In the genomic region with DNA sequence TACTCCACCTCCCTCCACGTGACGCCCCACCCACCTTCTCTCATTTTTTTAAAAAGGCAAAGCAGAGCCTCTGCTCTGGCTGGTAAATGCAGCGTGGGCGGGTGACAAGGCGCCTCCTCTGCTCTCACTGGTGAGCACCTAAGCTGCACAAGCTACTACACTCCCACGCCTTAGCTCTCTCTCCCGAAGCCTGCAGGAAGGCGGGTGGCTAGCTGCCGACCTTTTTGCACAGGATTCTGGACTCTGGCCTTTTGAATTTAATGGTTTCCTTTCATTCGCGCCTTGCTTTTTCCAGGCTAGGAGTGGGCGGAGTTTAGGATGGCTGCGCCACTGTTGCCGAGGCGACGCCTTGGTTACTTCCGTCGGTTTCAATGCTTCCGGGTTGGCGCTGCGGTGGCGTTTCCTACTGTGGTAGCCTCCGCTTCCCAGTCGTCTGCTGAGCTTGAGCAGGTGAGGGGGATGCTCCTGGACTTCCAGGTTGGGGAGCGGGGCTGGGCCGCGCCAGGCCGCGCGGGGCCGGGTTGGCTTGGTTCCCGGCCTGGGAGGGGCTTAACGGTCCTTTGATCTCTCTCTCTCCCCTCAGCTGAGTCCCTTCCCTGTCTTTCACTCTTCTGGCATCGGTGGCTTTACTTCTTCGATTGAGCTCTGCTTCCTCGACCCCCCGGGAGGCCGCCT, we compare ENCODE assay signal across 8 mouse cellular contexts. TPM values are rescaled to one million over a fixed set of nuclear protein-coding genes. Genes with fewer than 3 reads are reported as not detected.
A peak's percentile ranks its signal among the peaks of the same experiment; 100 is the strongest.
DNase-seq lines count a peak whose midpoint lies in the region; ATAC-seq and TF ChIP-seq lines count a peak whose summit lies in the region.

TSS of gene Slc25a14 (plus strand) at position 35 of the 675 bp plus-strand sequence.

- peak; percentile 99 for ATAC-seq in forebrain, embryonic 14.5 days
- peak; percentile 81 for ATAC-seq in neutrophil, adult 5-6 weeks (ENCODE audit: extremely low read depth, insufficient number of reproducible peaks, low FRiP score, poor library complexity, severe bottlenecking)

- no peaks in the 10 kb centered on the region for H3K27me3 ChIP-seq in ES-Bruce4 (ENCODE audit: control insufficient read depth, insufficient read depth, low read length, poor library complexity, severe bottlenecking)
- no peaks in the 10 kb centered on the region for H3K27me3 ChIP-seq in forebrain, embryonic 14.5 days (replicated peaks; ENCODE audit: control insufficient read depth, insufficient read depth, low read length)

- H3K9me3 ChIP-seq in ES-Bruce4 (replicated peaks; ENCODE audit: control insufficient read depth, insufficient read depth, low read length, poor library complexity, severe bottlenecking): no peaks in the 10 kb centered on the region
- no peaks in the 10 kb centered on the region for H3K9me3 ChIP-seq in forebrain, embryonic 14.5 days (replicated peaks; ENCODE audit: control insufficient read depth, low read length)

- TF ChIP-seq CTCF in ES-Bruce4 (IDR thresholded peaks at IDR 0.05; ENCODE audit: low read depth, low read length): no peak
- TF ChIP-seq CTCF in lung, adult 2 months (IDR thresholded peaks at IDR 0.05; ENCODE audit: insufficient read depth, low read length): no peak

- H3K27ac ChIP-seq in ES-Bruce4 (ENCODE audit: insufficient read depth, low read length): peak within 1 kb of the TSS; percentile 50; the same call in 1 of the 2 replicates
- H3K27ac ChIP-seq in forebrain, embryonic 14.5 days (ENCODE audit: low read depth, low read length): peak within 1 kb of the TSS; percentile 83

- no peak for TF ChIP-seq POLR2A in ES-Bruce4 (IDR thresholded peaks at IDR 0.05; ENCODE audit: insufficient read depth, low read length)
- TF ChIP-seq POLR2A in lung, adult 2 months (IDR thresholded peaks at IDR 0.05; ENCODE audit: borderline replicate concordance, extremely low read depth, low read depth, low read length): peak; percentile 67; the same call in 1 of the 2 replicates

- H3K4me1 ChIP-seq in ES-Bruce4 (ENCODE audit: control insufficient read depth, insufficient read depth, low read length): no peaks in the 10 kb centered on the region
- H3K4me1 ChIP-seq in forebrain, embryonic 14.5 days (ENCODE audit: control insufficient read depth, insufficient read depth, low read length): no peaks in the 10 kb centered on the region
- H3K4me1 ChIP-seq in lung, adult 2 months (ENCODE audit: control insufficient read depth, insufficient read depth, low read length): no peaks in the 10 kb centered on the region; the same call in 1 of the 2 replicates

- WGBS in forebrain, embryonic 14.5 days: 24% methylated on average over 38 of the region's 38 CpGs
- 27% methylated on average over 38 of the region's 38 CpGs for WGBS in lung, adult 2 months

- peak within 1 kb of the TSS; percentile 82 for H3K4me3 ChIP-seq in ES-Bruce4 (ENCODE audit: low read depth, low read length)
- peak within 1 kb of the TSS; percentile 50 for H3K4me3 ChIP-seq in forebrain, embryonic 14.5 days (ENCODE audit: low read depth, low read length)
- H3K4me3 ChIP-seq in lung, adult 2 months (replicated peaks; ENCODE audit: extremely low read depth, low read depth, low read length): peak within 1 kb of the TSS; percentile 79

- intact Hi-C loops in heart, postnatal 14 days (cut with DNase I): no loop called here

- peak within 1 kb of the TSS; percentile 53 for H3K4me2 ChIP-seq in forebrain, embryonic 14.5 days (ENCODE audit: low read length)

- no peaks in the 10 kb centered on the region for H3K36me3 ChIP-seq in ES-Bruce4 (ENCODE audit: control insufficient read depth, insufficient read depth, low read length, poor library complexity, severe bottlenecking)
- no peaks in the 10 kb centered on the region for H3K36me3 ChIP-seq in forebrain, embryonic 14.5 days (ENCODE audit: control insufficient read depth, insufficient read depth, low read length)

- no peak for TF ChIP-seq EP300 in ES-Bruce4 (IDR thresholded peaks at IDR 0.05; ENCODE audit: insufficient read depth, low read depth, low read length)

- H3K9ac ChIP-seq in ES-Bruce4 (ENCODE audit: low read depth, poor library complexity, severe bottlenecking): peak within 1 kb of the TSS; percentile 23
- H3K9ac ChIP-seq in forebrain, embryonic 14.5 days (ENCODE audit: low read length): peak within 1 kb of the TSS; percentile 57

- DNase-seq in cerebellum, adult 11 months: peak; percentile 68
- DNase-seq in forebrain, embryonic 14.5 days (ENCODE audit: low spot score): peak; percentile 92
- DNase-seq in heart, postnatal 14 days: peak; percentile 68 to 77
- peak; percentile 79 to 85 for DNase-seq in layer of hippocampus, adult 18-20 months (ENCODE audit: low spot score in 2 of 2)
- peak; percentile 70 for DNase-seq in lung, adult 2 months
- DNase-seq in thymus, adult 18-20 months: peak; percentile 61 to 65

RNA-seq across cellular contexts. Expression of gene Slc25a14, which starts in this region (rescaled TPM):
- polyA plus RNA-seq in ES-Bruce4 (2011; ENCODE audit: insufficient read depth, insufficient read length, low read depth, missing spikeins): 7.4 and 8.2 TPM in 2 replicates
- polyA plus RNA-seq in forebrain, embryonic 14.5 days (2014; fragmentation: Nextera tagmentation; extraction: Ambion mirVana): 48.6 and 52.7 TPM in 2 replicates
- 1 to 10 TPM; 2.3 to 2.5 TPM for total RNA-seq in heart, postnatal 14 days (2021)
- 10 to 100 TPM; 55.3 to 57.7 TPM for total RNA-seq in layer of hippocampus, adult 18-20 months (2021)
- polyA plus RNA-seq in lung, adult 2 months (2012; rRNA removed): 2.0 and 2.8 TPM in 2 replicates
- 7.6 and 7.7 TPM in 2 replicates for total RNA-seq in neutrophil, adult 5-6 weeks (2017)

Comparison
In these comparisons a context has a peak if more than half of its experiments do, and no peak if none do; other contexts are left out.
1. Peak in every context shown above with its lines: DNase-seq, ATAC-seq, H3K4me3 ChIP-seq and H3K27ac ChIP-seq.